Mouse (Mus musculus) heart, postnatal 0 days (tissue): ENCODE results near the gene Arfgap2.
A peak's percentile ranks its signal among the peaks of the same experiment; 100 is the strongest.

ENCODE experiments used
- CTCF ChIP-seq: IDR thresholded peaks from 2 replicates; pipeline ENCODE4 v1.5.1; 2016; ENCODE audit warnings: antibody characterized with exemption, control low read depth, low read depth
- EP300 ChIP-seq: IDR thresholded peaks from 2 replicates; pipeline ENCODE4 v1.6.1; 2016; ENCODE audit warnings: antibody characterized with exemption, low read depth

GRCm38 (mm10) chr2:91264711-91265681, at the start of gene Arfgap2:
- TF ChIP-seq CTCF (no peak), EP300 (peak; percentile 87; the same call in 1 of the 2 replicates)
